Mouse (Mus musculus): Measurements from ENCODE around the gene Dock10. TPM values are rescaled to one million over a fixed set of nuclear protein-coding genes. Genes with fewer than 3 reads are reported as not detected.

Gene Dock10
- polyA plus RNA-seq, 1 experiment, result 4.1 TPM

- DNase-seq, result peak; percentile 10
These were observed 245.9 kb downstream of the Dock10 start for GRCm38 (mm10) chr1:80512210-80512948.

GRCm38 (mm10) chr1:80504757-80505156 lies 253.6 kb downstream of the Dock10 start:
- WGBS, result 84% methylated on average over 2 of the region's 2 CpGs
- TF ChIP-seq POLR2A (IDR thresholded peaks at IDR 0.05; ENCODE audit: low read depth, low read length) (no peak), CTCF (conservative IDR thresholded peaks at IDR 0.05; ENCODE audit: insufficient read depth, insufficient read length, low read depth, low read length) (0 out of 2 replicates have a peak, but pooled peaks have one; percentile 11)
- H3K4me3 ChIP-seq (ENCODE audit: insufficient read depth, low read depth, low read length), result no peak overlapping the region
- DNase-seq, result no peak
- H3K27ac ChIP-seq (ENCODE audit: insufficient read depth, low read depth, low read length), result no peak overlapping the region
- no peaks in the 10 kb centered on the region for H3K36me3 ChIP-seq (ENCODE audit: control insufficient read depth, insufficient read depth, low read length)
- H3K4me1 ChIP-seq (ENCODE audit: control insufficient read depth, insufficient read depth, low read length), result no peaks in the 10 kb centered on the region
- H3K27me3 ChIP-seq (replicated peaks; ENCODE audit: control insufficient read depth, insufficient read depth, low read length), result no peaks in the 10 kb centered on the region

More at GRCm38 (mm10) chr1:80512210-80512948, 245.9 kb downstream of the Dock10 start:
- Histone ChIP-seq H3K4me1 (ENCODE audit: control insufficient read depth, insufficient read depth, low read length) (no peaks in the 10 kb centered on the region), H3K4me3 (ENCODE audit: insufficient read depth, low read depth, low read length) (no peak overlapping the region), H3K27me3 (replicated peaks; ENCODE audit: control insufficient read depth, insufficient read depth, low read length) (no peaks in the 10 kb centered on the region), H3K27ac (ENCODE audit: insufficient read depth, low read depth, low read length) (no peak overlapping the region), H3K36me3 (ENCODE audit: control insufficient read depth, insufficient read depth, low read length) (no peaks in the 10 kb centered on the region)
- WGBS, result 53% methylated on average over 8 of the region's 8 CpGs
- TF ChIP-seq CTCF (conservative IDR thresholded peaks at IDR 0.05; ENCODE audit: insufficient read depth, insufficient read length, low read depth, low read length) (no peak), POLR2A (IDR thresholded peaks at IDR 0.05; ENCODE audit: low read depth, low read length) (no peak)

- WGBS, result 61% methylated on average over 4 of the region's 4 CpGs
- Histone ChIP-seq H3K27me3 (replicated peaks; ENCODE audit: control insufficient read depth, insufficient read depth, low read length) (no peaks in the 10 kb centered on the region), H3K4me1 (ENCODE audit: control insufficient read depth, insufficient read depth, low read length) (no peaks in the 10 kb centered on the region), H3K27ac (ENCODE audit: insufficient read depth, low read depth, low read length) (no peak overlapping the region), H3K4me3 (ENCODE audit: insufficient read depth, low read depth, low read length) (no peak overlapping the region), H3K36me3 (ENCODE audit: control insufficient read depth, insufficient read depth, low read length) (no peaks in the 10 kb centered on the region)
- no peak for TF ChIP-seq CTCF (conservative IDR thresholded peaks at IDR 0.05; ENCODE audit: insufficient read depth, insufficient read length, low read depth, low read length)
- no peak for TF ChIP-seq POLR2A (IDR thresholded peaks at IDR 0.05; ENCODE audit: low read depth, low read length)
- DNase-seq, result no peak
These were observed 254.2 kb downstream of the Dock10 start for GRCm38 (mm10) chr1:80504081-80504480.

- Histone ChIP-seq H3K4me3 (ENCODE audit: insufficient read depth, low read depth, low read length) (no peak overlapping the region), H3K4me1 (ENCODE audit: control insufficient read depth, insufficient read depth, low read length) (no peaks in the 10 kb centered on the region), H3K36me3 (ENCODE audit: control insufficient read depth, insufficient read depth, low read length) (no peaks in the 10 kb centered on the region), H3K27ac (ENCODE audit: insufficient read depth, low read depth, low read length) (no peak overlapping the region), H3K27me3 (replicated peaks; ENCODE audit: control insufficient read depth, insufficient read depth, low read length) (no peaks in the 10 kb centered on the region)
- DNase-seq, result no peak
- TF ChIP-seq CTCF (conservative IDR thresholded peaks at IDR 0.05; ENCODE audit: insufficient read depth, insufficient read length, low read depth, low read length) (no peak), POLR2A (IDR thresholded peaks at IDR 0.05; ENCODE audit: low read depth, low read length) (no peak)
- 50% methylated on average over 9 of the region's 9 CpGs for WGBS
These were observed 255.7 kb downstream of the Dock10 start for GRCm38 (mm10) chr1:80502456-80503165.

GRCm38 (mm10) chr1:80499264-80499663 lies 259.1 kb downstream of the Dock10 start:
- no peak overlapping the region for H3K4me3 ChIP-seq (ENCODE audit: insufficient read depth, low read depth, low read length)
- H3K4me1 ChIP-seq (ENCODE audit: control insufficient read depth, insufficient read depth, low read length), result no peaks in the 10 kb centered on the region
- no peak overlapping the region for H3K27ac ChIP-seq (ENCODE audit: insufficient read depth, low read depth, low read length)
- no peak for DNase-seq
- WGBS, result 78% methylated on average over 7 of the region's 7 CpGs
- no peaks in the 10 kb centered on the region for H3K27me3 ChIP-seq (replicated peaks; ENCODE audit: control insufficient read depth, insufficient read depth, low read length)
- no peaks in the 10 kb centered on the region for H3K36me3 ChIP-seq (ENCODE audit: control insufficient read depth, insufficient read depth, low read length)
- no peak for TF ChIP-seq POLR2A (IDR thresholded peaks at IDR 0.05; ENCODE audit: low read depth, low read length)
- no peak for TF ChIP-seq CTCF (conservative IDR thresholded peaks at IDR 0.05; ENCODE audit: insufficient read depth, insufficient read length, low read depth, low read length)

GRCm38 (mm10) chr1:80496360-80496759 lies 262.0 kb downstream of the Dock10 start:
- no peak for DNase-seq
- WGBS, result 84% methylated on average over 4 of the region's 4 CpGs
- Histone ChIP-seq H3K27ac (ENCODE audit: insufficient read depth, low read depth, low read length) (no peak overlapping the region), H3K36me3 (ENCODE audit: control insufficient read depth, insufficient read depth, low read length) (no peaks in the 10 kb centered on the region), H3K4me3 (ENCODE audit: insufficient read depth, low read depth, low read length) (no peak overlapping the region), H3K27me3 (replicated peaks; ENCODE audit: control insufficient read depth, insufficient read depth, low read length) (no peaks in the 10 kb centered on the region), H3K4me1 (ENCODE audit: control insufficient read depth, insufficient read depth, low read length) (no peaks in the 10 kb centered on the region)
- TF ChIP-seq POLR2A (IDR thresholded peaks at IDR 0.05; ENCODE audit: low read depth, low read length), result no peak
- no peak for TF ChIP-seq CTCF (conservative IDR thresholded peaks at IDR 0.05; ENCODE audit: insufficient read depth, insufficient read length, low read depth, low read length)

- H3K4me1 ChIP-seq (ENCODE audit: control insufficient read depth, insufficient read depth, low read length), result no peaks in the 10 kb centered on the region
- H3K4me3 ChIP-seq (ENCODE audit: insufficient read depth, low read depth, low read length), result no peak overlapping the region
- no peak overlapping the region for H3K27ac ChIP-seq (ENCODE audit: insufficient read depth, low read depth, low read length)
- no peaks in the 10 kb centered on the region for H3K27me3 ChIP-seq (replicated peaks; ENCODE audit: control insufficient read depth, insufficient read depth, low read length)
- no peak for DNase-seq
- H3K36me3 ChIP-seq (ENCODE audit: control insufficient read depth, insufficient read depth, low read length), result no peaks in the 10 kb centered on the region
- TF ChIP-seq POLR2A (IDR thresholded peaks at IDR 0.05; ENCODE audit: low read depth, low read length) (no peak), CTCF (conservative IDR thresholded peaks at IDR 0.05; ENCODE audit: insufficient read depth, insufficient read length, low read depth, low read length) (no peak)
- WGBS, result 71% methylated on average over 5 of the region's 5 CpGs
These were observed 274.9 kb downstream of the Dock10 start for GRCm38 (mm10) chr1:80483419-80483818.

Data from kidney, adult 2 months (tissue).